Mouse (Mus musculus): ENCODE measurements around the gene Dlgap3.

- TF ChIP-seq POLR2A (IDR thresholded peaks at IDR 0.05; ENCODE audit: borderline replicate concordance, extremely low read depth, insufficient read depth, insufficient read length, poor library complexity, severe bottlenecking) (no peak), CTCF (IDR thresholded peaks at IDR 0.05; ENCODE audit: borderline replicate concordance, extremely low read depth, insufficient read depth, insufficient read length) (no peak)
Measured at GRCm38 (mm10) chr4:127223755-127224154, 54.8 kb downstream of the Dlgap3 start.

Data from brain, embryonic 14.5 days (tissue).